Mouse (Mus musculus): ENCODE measurements around the gene Xrn2. TPM values are rescaled to one million over a fixed set of nuclear protein-coding genes. Genes with fewer than 3 reads are reported as not detected.

The Xrn2 gene
- total and polyA plus RNA-seq, 3 experiments, result 98.0 to 108 TPM; not detected in 1

GRCm38 (mm10) chr2:147010952-147011351 lies 1.8 kb upstream of the Xrn2 start:
- DNase-seq (ENCODE audit: low read depth, low spot score), result peak; percentile 62
- Histone ChIP-seq H3K27me3 (ENCODE audit: control insufficient read depth in 1 of 2, insufficient read depth in 2 of 2, low read length in 2 of 2) (no peaks in the 10 kb centered on the region), H3K4me1 (ENCODE audit: control insufficient read depth in 1 of 2, insufficient read depth in 2 of 2, low read length in 2 of 2) (peaks cover 12 to 29% of the 10 kb centered on the region in 2 experiments), H3K9me3 (replicated peaks; ENCODE audit: insufficient read depth, low read length) (no peaks in the 10 kb centered on the region), H3K79me2 (ENCODE audit: control insufficient read depth, insufficient read depth, low read length, poor library complexity) (peaks cover 31% of the 10 kb centered on the region), H3K36me3 (ENCODE audit: control insufficient read depth in 1 of 2, insufficient read depth in 2 of 2, low read length in 2 of 2) (peaks cover 0 to 32% of the 10 kb centered on the region in 2 experiments; a peak in 3 of 4 replicates), H3K27ac (ENCODE audit: control insufficient read depth, low read depth, low read length) (peak overlapping the region; percentile 9; the same call in 1 of the 2 replicates), H3K9ac (ENCODE audit: control insufficient read depth, low read depth, low read length, poor library complexity, severe bottlenecking) (no peak overlapping the region), H3K4me3 (ENCODE audit: control insufficient read depth in 1 of 2, insufficient read depth in 1 of 2, low read depth in 2 of 2, low read length in 2 of 2) (no peak overlapping the region)
- TF ChIP-seq TAL1 (IDR thresholded peaks at IDR 0.05; ENCODE audit: low read length) (peak; percentile 62), NELFE (IDR thresholded peaks at IDR 0.05; ENCODE audit: low read depth, low read length) (no peak), EP300 (IDR thresholded peaks at IDR 0.05; ENCODE audit: low read depth in 1 of 2, low read length in 2 of 2) (peak in 1 of 2 experiments; percentile 51; a peak in 3 of 4 replicates)

DNA sequence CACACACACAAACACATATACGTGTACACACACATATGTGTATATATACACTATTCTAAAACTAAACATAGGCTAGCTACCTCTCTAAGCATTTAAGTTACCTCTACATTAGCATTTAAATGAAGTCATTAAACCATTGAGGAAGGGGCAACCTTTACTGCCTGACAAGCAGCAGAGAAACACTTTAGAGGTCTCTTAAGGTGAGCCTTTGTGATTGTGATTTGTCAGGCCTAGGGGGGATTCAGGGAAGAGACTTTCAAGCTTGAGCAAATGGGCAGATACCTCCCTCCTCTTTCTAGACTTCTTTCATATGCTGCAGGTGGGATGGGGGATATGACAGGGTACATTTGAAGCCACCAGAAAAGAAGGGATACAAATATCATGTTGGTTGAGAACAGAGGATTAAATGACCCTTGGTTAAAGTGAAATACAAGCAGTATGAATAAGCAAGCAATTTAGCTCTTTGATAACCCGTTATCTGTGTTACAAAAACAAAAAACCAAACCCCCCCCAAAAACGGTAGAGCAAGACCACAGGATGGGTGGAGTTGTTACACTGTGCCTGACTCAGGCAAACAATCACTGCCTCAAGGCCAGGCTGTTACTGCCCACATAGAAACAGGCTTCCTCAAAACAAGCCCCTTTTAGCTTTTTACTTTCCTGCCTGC lies 1.2 kb upstream of the Xrn2 start:
- H3K36me3 ChIP-seq (ENCODE audit: control insufficient read depth in 1 of 2, insufficient read depth in 2 of 2, low read length in 2 of 2), result peaks cover 0 to 34% of the 10 kb centered on the region in 2 experiments; a peak in 3 of 4 replicates
- peaks cover 36% of the 10 kb centered on the region for H3K79me2 ChIP-seq (ENCODE audit: control insufficient read depth, insufficient read depth, low read length, poor library complexity)
- H3K27ac ChIP-seq (ENCODE audit: control insufficient read depth, low read depth, low read length), result peak overlapping the region; percentile 99
- H3K4me3 ChIP-seq (ENCODE audit: control insufficient read depth in 1 of 2, insufficient read depth in 1 of 2, low read depth in 2 of 2, low read length in 2 of 2), result peak overlapping the region; percentile 98 to 100
- H3K4me1 ChIP-seq (ENCODE audit: control insufficient read depth in 1 of 2, insufficient read depth in 2 of 2, low read length in 2 of 2), result peaks cover 12 to 29% of the 10 kb centered on the region in 2 experiments
- H3K9me3 ChIP-seq (replicated peaks; ENCODE audit: insufficient read depth, low read length), result no peaks in the 10 kb centered on the region
- peak; percentile 85 for DNase-seq (ENCODE audit: low read depth, low spot score)
- peak overlapping the region; percentile 98 for H3K9ac ChIP-seq (ENCODE audit: control insufficient read depth, low read depth, low read length, poor library complexity, severe bottlenecking)
- H3K27me3 ChIP-seq (ENCODE audit: control insufficient read depth in 1 of 2, insufficient read depth in 2 of 2, low read length in 2 of 2), result no peaks in the 10 kb centered on the region
- TF ChIP-seq TBP (IDR thresholded peaks at IDR 0.05; ENCODE audit: low read depth, low read length) (peak; percentile 22; the same call in 1 of the 2 replicates), SIN3A (IDR thresholded peaks at IDR 0.05; ENCODE audit: low read length) (peak; percentile 55; the same call in 1 of the 2 replicates), MAX (IDR thresholded peaks at IDR 0.05; ENCODE audit: low read length) (peak; percentile 34), TAL1 (IDR thresholded peaks at IDR 0.05; ENCODE audit: low read length) (no peak), MAZ (IDR thresholded peaks at IDR 0.05; ENCODE audit: low read depth, low read length) (0 out of 2 replicates have a peak, but pooled peaks have one; percentile 51), MAFK (IDR thresholded peaks at IDR 0.05; ENCODE audit: borderline replicate concordance, low read depth, low read length) (peak; percentile 40; the same call in 1 of the 2 replicates), ZKSCAN1 (IDR thresholded peaks at IDR 0.05; ENCODE audit: low read depth, low read length) (no peak), USF2 (IDR thresholded peaks at IDR 0.05; ENCODE audit: borderline replicate concordance in 1 of 2, insufficient read depth in 1 of 2, low read depth in 1 of 2, low read length in 2 of 2) (no peak), POLR2AphosphoS5 (IDR thresholded peaks at IDR 0.05; ENCODE audit: borderline replicate concordance, low read depth, low read length) (no peak), JUND (IDR thresholded peaks at IDR 0.05; ENCODE audit: low read depth, low read length) (no peak), BHLHE40 (IDR thresholded peaks at IDR 0.05; ENCODE audit: borderline replicate concordance, low read depth, low read length) (peak; percentile 60; the same call in 1 of the 2 replicates), MYB (IDR thresholded peaks at IDR 0.05; ENCODE audit: low read depth, low read length) (peak; percentile 81), ZNF384 (IDR thresholded peaks at IDR 0.05; ENCODE audit: low read depth, low read length) (0 out of 2 replicates have a peak, but pooled peaks have one; percentile 45), POLR2AphosphoS2 (IDR thresholded peaks at IDR 0.05; ENCODE audit: low read length) (no peak), GABPA (IDR thresholded peaks at IDR 0.05; ENCODE audit: low read depth, low read length) (no peak), ELF1 (IDR thresholded peaks at IDR 0.05; ENCODE audit: low read depth, low read length) (no peak), HCFC1 (IDR thresholded peaks at IDR 0.05; ENCODE audit: low read depth, low read length) (no peak), ZC3H11A (IDR thresholded peaks at IDR 0.05; ENCODE audit: low read depth, low read length) (no peak), RAD21 (IDR thresholded peaks at IDR 0.05; ENCODE audit: low read depth, low read length) (no peak), MXI1 (IDR thresholded peaks at IDR 0.05; ENCODE audit: low read depth, low read length) (peak; percentile 10; the same call in 1 of the 2 replicates), TCF12 (IDR thresholded peaks at IDR 0.05; ENCODE audit: low read depth, low read length) (peak; percentile 64), GATA1 (IDR thresholded peaks at IDR 0.05; ENCODE audit: low read depth, low read length) (peak; percentile 89), E2F4 (IDR thresholded peaks at IDR 0.05; ENCODE audit: borderline replicate concordance, low read depth, low read length) (no peak), UBTF (IDR thresholded peaks at IDR 0.05; ENCODE audit: borderline replicate concordance, insufficient read depth, low read depth, low read length) (no peak), EP300 (IDR thresholded peaks at IDR 0.05; ENCODE audit: low read depth in 1 of 2, low read length in 2 of 2) (peak; percentile 82 to 93), NELFE (IDR thresholded peaks at IDR 0.05; ENCODE audit: low read depth, low read length) (no peak), ETS1 (IDR thresholded peaks at IDR 0.05; ENCODE audit: low read depth, low read length) (peak; percentile 68), USF1 (IDR thresholded peaks at IDR 0.05; ENCODE audit: low read depth, low read length) (no peak), RCOR1 (IDR thresholded peaks at IDR 0.05; ENCODE audit: low read depth, low read length) (peak; percentile 99)

All from MEL (cell line).